Mouse (Mus musculus) adipocyte (in vitro differentiated cells): Measurements from ENCODE around the gene Cnst.
"Not testable (repeated sequence)": the region's sequence is repeated elsewhere in the genome, so short reads cannot be mapped to it uniquely, and the experiment has no call there.

ENCODE experiments used
- DNase-seq: peaks from one replicate; pipeline ENCODE4 v3.0.0-alpha.2; 2016; ENCODE audit warnings: low spot score

Gene Cnst

DNA sequence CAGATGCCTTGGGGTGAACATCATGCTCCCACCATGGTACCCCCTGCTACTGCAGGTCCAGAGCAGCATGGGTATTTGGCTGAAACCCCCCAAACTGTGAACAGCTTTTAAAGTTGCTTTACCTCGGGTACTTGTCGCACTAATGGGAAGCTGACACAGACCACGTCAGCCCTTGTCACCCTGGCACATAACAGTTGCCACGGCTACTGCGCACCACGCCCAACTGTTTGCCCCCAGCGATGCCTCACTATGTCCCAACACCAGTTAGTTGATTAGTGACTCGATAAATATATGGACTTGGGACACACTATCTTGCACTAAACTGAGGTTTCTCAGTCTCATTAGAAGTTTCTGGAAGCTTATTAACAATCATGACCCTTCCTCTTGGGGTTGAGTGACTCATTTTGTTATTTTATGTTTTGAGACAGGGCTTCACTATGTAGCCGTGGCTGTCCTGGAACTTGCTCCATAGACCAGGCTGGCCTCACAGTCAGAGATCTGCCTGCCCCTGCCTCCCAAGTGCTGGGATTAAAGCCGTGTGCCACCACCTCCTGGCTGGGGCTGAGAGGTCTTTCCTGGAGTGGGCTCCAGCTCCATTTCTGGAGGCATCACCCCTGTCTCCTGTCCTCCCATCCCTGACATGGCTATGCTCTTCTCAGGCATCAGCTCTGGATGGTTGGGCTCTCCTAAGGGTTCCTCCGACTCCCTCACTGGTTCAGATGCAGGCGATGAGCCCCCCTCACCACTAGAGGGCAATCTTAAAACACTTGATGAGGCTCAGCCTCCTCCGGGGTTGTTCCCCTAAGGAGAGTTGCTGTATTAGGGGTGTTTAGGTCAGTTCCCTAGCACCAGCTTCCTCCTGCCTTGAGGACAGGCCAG, 99.2 kb downstream of the Cnst start:
- DNase-seq, result peak; percentile 81

DNA sequence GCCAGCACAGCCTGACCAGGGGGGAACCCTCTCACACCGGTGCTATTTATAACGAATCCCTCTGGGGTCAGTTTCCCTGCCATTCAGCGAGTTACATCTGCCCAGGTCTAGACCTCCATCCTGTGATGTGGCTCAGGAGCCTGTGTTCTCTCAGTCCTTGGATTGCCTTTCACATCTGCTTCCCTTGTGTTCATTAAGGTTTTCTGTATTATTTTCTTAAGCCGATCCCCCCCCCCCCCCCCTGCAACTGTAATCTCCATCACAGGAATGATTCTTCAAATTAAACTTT, 99.8 kb downstream of the Cnst start:
- DNase-seq, result no peak

DNA sequence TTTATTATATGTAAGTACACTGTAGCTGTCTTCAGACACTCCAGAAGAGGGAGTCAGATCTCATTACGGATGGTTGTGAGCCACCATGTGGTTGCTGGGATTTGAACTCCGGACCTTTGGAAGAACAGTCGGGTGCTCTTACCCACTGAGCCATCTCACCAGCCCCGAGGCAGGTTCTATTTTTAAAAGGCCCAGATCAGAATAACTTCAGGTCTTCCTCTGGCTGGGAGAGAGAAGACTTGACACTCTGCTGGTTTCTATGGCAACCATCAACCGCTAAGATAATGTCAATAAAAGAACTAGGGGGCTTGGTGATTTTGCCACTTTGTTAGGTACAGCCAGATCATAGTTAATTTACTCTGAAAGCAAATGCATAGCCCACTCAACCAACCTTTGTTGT, 102.5 kb downstream of the Cnst start:
- not testable (repeated sequence) for DNase-seq

DNA sequence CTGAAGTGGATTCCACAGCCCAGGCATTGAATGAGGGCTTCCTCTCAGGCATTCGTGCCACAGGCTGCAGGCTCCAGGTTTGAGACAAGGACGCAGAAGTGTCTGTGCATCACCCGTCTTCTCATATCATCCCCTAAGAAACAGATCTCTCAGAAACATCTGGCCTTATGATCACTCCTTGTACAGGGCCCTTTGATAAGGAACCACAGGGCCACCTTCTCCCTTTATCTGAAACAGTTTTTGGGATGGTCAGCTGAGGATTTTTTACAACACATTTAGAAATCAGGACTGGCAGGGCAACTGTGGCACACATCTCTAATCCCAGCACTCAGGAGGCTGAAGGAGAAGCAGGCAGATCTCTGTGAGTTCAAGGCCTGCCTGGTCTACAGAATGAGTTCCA, 103.2 kb downstream of the Cnst start:
- DNase-seq, result no peak

DNA sequence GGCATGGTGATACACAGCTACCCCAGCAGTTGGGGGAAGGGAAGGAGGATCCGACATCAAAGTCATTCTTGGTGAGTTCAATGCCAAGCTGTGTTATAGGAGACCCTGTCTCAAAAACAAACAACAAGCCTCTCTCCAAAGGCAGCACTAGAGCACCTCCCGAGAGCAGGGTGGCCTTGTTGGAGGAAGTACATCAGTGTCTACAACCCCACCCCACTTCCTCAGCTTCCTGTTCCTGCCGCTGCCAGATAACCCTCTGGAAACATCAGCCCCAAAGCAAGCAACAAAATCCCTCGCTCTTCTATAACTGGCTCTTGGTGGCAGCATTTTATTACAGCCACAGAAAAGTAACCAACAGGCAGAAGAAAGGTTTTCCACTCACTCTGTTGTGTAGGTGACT, 104.1 kb downstream of the Cnst start:
- no peak for DNase-seq

DNA sequence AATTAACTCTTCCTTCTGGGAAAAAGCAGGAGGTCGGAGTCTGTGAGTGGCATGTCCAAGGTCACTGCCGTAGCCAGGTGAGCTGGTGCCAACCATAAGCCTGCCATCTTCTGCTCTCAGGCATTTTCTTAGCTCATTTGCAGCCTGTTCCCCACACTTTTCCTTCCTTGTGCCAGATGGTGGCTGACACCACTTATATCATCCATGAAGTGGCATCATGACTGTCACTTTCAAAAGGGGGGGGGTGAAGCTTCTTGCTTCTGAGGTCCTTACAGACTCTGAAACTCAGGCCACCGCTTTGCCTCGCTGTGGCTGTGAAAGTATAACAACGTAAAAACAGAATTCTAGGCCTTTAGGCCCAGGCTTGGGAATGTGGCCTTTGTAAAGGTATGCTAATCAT, 105.1 kb downstream of the Cnst start:
- no peak for DNase-seq

DNA sequence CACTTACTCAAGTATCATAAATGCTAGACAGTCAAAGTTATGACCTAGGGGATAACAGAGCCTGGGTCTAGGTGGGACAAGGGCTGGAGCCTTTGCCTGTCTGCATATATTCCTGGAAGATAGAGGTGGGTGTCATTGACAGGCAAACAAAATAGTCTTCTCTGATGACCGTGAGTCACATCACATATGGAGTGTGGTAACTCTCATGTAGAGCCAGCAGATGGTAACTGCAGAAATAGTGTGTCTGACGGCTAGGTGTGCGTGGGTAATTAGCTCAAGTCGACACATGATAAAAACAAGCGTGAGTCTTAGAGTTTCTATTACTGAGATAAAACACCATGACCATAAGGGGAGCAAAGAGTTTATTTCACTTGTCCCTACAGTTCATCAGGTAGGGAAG, 116.9 kb downstream of the Cnst start:
- no peak for DNase-seq

DNA sequence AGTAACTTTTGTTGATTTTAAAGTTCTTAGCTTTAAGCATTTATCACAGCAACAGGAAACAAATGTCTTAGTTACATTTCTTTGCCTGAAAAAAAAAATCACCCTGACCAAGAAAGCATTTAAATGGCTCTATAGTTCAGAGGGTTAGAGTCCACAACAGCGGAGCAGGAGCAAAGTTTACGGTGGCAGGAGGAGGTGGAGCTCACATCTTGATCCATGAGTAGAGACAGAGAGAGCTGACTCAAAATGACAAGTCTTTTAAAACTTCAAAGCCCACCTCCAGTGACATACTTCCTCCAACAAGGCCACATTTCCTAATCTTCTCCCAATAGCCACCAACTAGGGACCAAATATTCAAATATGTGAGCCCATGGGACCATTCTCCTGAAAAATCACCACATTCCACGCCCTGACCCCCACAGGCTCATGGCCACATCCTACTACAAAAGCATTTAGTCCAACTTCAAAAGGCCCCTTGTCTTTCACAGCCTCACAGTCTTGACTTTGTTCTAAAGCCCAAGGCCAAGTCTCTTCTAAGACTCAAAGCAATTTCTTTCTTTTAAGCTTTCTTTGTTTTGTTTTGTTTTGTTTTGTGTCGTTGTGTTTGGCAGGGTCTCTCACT, 118.2 kb downstream of the Cnst start:
- DNase-seq, result no peak

DNA sequence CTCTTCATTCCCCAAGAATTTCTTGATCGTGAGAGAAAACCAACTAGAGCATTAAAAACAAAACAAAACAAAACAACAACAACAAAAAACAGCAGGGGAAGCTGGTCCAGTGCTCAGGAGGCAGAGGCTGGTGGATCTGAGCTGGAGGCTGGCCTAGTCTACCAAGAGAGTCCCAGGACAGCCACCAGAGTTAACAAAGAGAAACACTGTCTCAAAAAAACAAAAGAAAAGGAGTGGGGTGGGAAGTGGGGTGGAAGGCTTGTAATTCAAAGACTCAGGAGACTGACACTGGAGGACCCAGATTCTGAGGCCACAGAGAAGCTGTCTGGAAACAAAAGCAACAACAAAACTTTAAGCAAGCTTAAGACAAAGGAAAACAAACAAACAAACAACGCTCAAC, 120.8 kb downstream of the Cnst start:
- no peak for DNase-seq

DNA sequence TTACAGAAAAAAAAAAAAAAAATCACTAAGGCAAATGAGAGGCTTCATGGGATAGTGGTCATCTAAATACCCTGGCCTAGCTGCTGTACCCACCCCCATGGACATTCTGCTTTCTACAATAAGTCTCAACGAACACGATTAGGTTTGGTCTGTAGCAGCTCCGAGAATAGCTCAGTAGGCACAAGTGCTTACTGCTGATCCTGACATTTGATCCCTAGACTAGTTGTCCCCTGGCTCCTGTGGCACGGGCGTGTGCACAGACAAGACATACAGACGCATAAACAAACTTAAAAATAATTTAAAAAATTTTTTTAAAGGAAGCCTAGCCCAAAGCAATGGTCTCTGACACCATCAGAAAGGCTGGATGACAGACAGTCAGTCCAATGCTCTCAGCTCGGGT, 121.3 kb downstream of the Cnst start:
- peak; percentile 17 for DNase-seq

DNA sequence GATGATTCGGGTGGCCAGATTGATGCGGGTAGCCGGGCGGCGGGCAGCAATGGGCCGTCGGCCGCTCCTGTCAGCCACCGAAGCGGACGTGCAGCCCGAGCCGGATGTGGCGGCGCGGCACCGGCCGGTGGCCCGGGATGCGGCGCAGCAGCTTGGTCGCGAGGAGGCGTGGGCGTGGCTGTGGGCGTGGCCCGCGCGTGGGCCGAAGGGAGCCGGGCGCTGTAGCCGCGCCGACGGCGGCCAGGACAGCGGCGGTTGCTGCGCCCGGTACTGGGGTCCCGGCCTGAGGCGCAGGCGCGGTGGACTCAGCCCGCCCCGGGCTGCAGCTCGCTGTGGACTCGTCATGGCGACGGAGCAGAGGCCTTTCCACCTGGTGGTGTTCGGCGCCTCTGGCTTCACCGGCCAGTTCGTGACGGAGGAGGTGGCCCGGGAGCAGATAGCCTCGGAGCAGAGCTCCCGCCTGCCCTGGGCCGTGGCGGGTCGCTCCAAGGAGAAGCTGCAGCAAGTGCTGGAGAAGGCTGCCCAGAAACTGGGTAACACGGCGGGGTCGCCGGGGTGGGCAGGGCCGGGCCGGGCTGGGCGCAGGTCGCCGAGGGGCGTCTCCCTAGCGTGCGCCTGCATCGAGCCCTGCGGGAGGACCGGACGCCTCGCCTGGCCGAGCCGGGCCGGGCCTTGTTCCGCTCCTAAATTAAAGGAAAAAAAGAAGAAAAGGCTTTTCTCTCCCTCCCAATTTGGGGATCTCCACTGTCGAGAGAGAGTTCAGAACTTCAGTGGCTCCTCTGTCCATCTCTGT, 122.0 kb downstream of the Cnst start, which contains the start of gene Sccpdh:
Sccpdh (plus strand) TSS at position 198 of the 793 bp plus-strand sequence.
- DNase-seq, result peak; percentile 78

DNA sequence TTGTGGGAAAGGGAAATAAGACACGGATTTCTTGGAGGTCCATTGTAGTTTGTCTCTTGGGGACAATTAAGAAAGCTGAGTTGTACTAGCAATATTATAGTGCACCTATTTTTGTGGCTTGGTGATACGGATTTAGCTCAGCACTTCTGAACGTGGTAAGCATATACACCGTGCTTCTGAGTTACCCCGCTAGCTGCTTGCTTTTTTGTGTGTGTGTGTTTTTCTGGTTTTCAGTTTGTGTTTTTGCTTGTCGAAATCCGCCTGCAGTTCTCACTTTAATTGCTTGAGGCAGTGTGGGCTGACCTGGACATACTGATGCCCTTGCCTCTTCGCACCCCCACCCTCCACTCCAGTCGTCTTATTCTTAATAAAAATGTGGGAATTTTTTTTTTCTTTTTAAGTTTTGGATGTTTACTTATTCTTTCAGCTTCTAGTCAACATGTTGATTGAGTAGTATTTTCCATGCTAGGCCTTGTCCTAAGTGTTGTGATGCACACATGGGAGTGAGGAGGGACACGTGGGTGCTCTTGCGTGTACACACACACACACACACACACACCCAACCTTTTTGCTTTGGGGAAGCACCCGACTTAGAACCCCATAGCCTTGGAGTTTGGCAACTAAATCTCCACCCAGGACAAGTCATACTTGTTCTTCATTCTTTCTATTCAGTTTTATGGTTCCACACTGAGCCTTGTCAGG, 122.8 kb downstream of the Cnst start:
- peak; percentile 46 for DNase-seq

DNA sequence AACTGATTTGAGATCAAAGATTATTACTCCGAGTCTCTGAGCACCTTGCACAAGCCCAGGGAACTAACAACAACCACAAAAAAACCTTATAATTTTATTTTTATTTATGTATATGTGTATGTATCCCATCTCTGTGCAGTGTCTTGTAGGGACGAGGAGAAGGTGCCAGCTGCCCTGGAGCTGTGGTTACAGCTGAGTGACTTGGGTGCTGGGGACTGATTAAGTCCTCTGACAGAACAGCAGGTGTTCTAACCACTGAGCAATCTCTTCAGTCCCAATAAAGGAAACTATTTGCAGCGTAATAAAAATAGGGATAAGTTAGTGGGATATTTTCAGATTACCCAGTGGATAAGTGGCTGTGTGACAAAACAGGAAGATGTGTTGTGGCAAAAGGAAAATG, 128.2 kb downstream of the Cnst start:
- no peak for DNase-seq

DNA sequence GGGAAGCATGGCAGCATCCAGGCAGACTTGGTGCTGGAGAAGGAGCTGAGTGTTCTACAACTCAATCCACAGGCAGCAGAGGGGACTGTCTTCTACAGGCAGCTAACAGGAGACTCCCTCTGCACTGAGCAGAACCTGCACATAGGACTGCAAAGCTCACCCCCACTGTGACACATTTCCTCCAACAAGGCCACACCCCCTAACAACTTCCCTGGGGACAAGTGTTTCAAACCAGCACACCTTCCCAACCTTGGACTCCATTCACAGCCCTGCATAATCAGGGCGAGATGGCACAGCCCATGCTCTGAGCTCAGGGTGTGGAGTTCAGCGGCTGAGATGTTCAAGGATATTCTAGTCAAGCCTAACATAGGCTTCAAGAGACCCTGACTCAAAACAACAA, 130.9 kb downstream of the Cnst start:
- no peak for DNase-seq
